Comparison of ENCODE assay signal across 10 mouse cellular contexts in the genomic region with DNA sequence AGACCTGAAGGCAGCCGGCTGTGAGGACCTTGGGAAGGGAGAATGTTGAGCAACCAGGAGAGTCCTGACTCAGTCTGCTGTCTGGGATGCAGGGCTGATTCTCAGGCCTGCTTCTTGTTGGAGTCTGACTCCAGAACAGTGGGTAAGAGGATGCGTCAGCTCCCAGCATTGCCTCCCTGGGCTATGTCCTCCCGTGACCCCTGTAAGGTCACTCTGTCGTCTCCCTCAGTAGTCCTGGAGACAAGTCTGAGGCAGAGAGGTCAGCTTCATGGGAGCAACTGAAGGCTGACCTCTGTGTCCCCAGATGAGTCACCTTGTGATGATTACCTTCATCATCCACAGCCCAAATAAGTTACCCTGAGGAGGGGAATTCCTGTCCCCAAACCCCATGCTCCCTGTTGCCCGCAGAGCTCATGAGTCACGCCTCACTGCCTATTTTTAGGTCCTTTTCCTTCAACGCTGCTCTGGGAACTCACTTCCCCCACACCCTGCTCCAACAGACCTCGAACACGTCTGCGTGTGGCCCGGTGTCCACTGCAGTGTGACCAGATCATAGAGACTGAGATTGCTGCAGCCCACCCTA.
DNase-seq lines count a peak whose midpoint lies in the region; ATAC-seq lines count a peak whose summit lies in the region.
"Had no signal": no experiment of that assay in that cellular context is flagged by ENCODE, and none has a peak within 500 bp of the region (broad histone marks: within the 10 kb centered on the region; RNA-seq: fewer than 3 reads in every experiment).

No protein-coding gene starts in this region.

- no peak overlapping the region for H3K9ac ChIP-seq in hindbrain, embryonic 16.5 days (ENCODE audit: low read depth, low read length)
- no peak overlapping the region for H3K9ac ChIP-seq in midbrain, embryonic 14.5 days (replicated peaks; ENCODE audit: low read length)

- H3K4me2 ChIP-seq in hindbrain, embryonic 16.5 days (ENCODE audit: low read length): no peak overlapping the region
- no peak overlapping the region for H3K4me2 ChIP-seq in midbrain, embryonic 14.5 days (ENCODE audit: low read length)

- peak overlapping the region; percentile 88 for H3K27ac ChIP-seq in heart, embryonic 10.5 days
- no peak overlapping the region for H3K27ac ChIP-seq in hindbrain, embryonic 16.5 days (ENCODE audit: low read depth, low read length)
- no peak overlapping the region for H3K27ac ChIP-seq in limb, embryonic 10.5 days
- no peak overlapping the region for H3K27ac ChIP-seq in midbrain, embryonic 14.5 days (replicated peaks; ENCODE audit: low read depth, low read length)
- H3K27ac ChIP-seq: hindbrain, postnatal 0 days had no signal

- no peak for ATAC-seq in hindbrain, embryonic 16.5 days
- ATAC-seq in midbrain, embryonic 14.5 days (ENCODE audit: low FRiP score, low TSS enrichment): no peak
- ATAC-seq: hindbrain, postnatal 0 days had no signal

- 26% methylated on average over 11 of the region's 11 CpGs for WGBS in heart, embryonic 10.5 days
- 55% methylated on average over 11 of the region's 11 CpGs for WGBS in hindbrain, embryonic 16.5 days
- WGBS in limb, embryonic 10.5 days: 75% methylated on average over 11 of the region's 11 CpGs
- 51% methylated on average over 11 of the region's 11 CpGs for WGBS in midbrain, embryonic 14.5 days

- peaks cover 68% of the 10 kb centered on the region for H3K4me1 ChIP-seq in heart, embryonic 10.5 days
- no peaks in the 10 kb centered on the region for H3K4me1 ChIP-seq in hindbrain, embryonic 16.5 days (ENCODE audit: control insufficient read depth, insufficient read depth, low read depth, low read length)
- H3K4me1 ChIP-seq in limb, embryonic 10.5 days: peaks cover 23% of the 10 kb centered on the region
- no peaks in the 10 kb centered on the region for H3K4me1 ChIP-seq in midbrain, embryonic 14.5 days (ENCODE audit: control insufficient read depth, insufficient read depth, low read length)

- no peaks in the 10 kb centered on the region for H3K9me3 ChIP-seq in heart, embryonic 10.5 days
- no peaks in the 10 kb centered on the region for H3K9me3 ChIP-seq in hindbrain, embryonic 16.5 days (ENCODE audit: control insufficient read depth, low read length)
- H3K9me3 ChIP-seq in limb, embryonic 10.5 days (replicated peaks): no peaks in the 10 kb centered on the region
- H3K9me3 ChIP-seq in midbrain, embryonic 14.5 days (ENCODE audit: control insufficient read depth, low read length): no peaks in the 10 kb centered on the region

- 0 out of 2 replicates have a peak, but pooled peaks cover 7% of the 10 kb centered on the region for H3K27me3 ChIP-seq in heart, embryonic 10.5 days (ENCODE audit: insufficient read depth, poor library complexity, severe bottlenecking)
- no peaks in the 10 kb centered on the region for H3K27me3 ChIP-seq in hindbrain, embryonic 16.5 days (replicated peaks; ENCODE audit: control insufficient read depth, insufficient read depth, low read length)
- no peaks in the 10 kb centered on the region for H3K27me3 ChIP-seq in limb, embryonic 10.5 days (ENCODE audit: low read depth, poor library complexity, severe bottlenecking)
- no peaks in the 10 kb centered on the region for H3K27me3 ChIP-seq in midbrain, embryonic 14.5 days (ENCODE audit: control insufficient read depth, insufficient read depth, low read length)

- peak; percentile 20 for DNase-seq in ovary, adult 18-20 months (ENCODE audit: low spot score)
- no peak for DNase-seq in ovary, postnatal 10 days (ENCODE audit: low spot score)
- peak; percentile 71 for DNase-seq in adrenal gland, adult 8-10 months
- DNase-seq in heart, embryonic 10.5 days (ENCODE audit: low spot score): no peak
- DNase-seq in skeletal muscle tissue, adult 2 months (ENCODE audit: low read depth, low spot score): peak; percentile 27
- no peak for DNase-seq in limb, embryonic 10.5 days (ENCODE audit: low spot score)
- DNase-seq in midbrain, embryonic 14.5 days: no peak
- DNase-seq: right cerebral cortex, postnatal 4 days had no signal

- H3K4me3 ChIP-seq in heart, embryonic 10.5 days: no peak overlapping the region; the same call in 1 of the 2 replicates
- no peak overlapping the region for H3K4me3 ChIP-seq in hindbrain, embryonic 16.5 days (ENCODE audit: low read length)
- no peak overlapping the region for H3K4me3 ChIP-seq in limb, embryonic 10.5 days
- no peak overlapping the region for H3K4me3 ChIP-seq in midbrain, embryonic 14.5 days (replicated peaks; ENCODE audit: low read depth, low read length)

- H3K36me3 ChIP-seq in heart, embryonic 10.5 days: no peaks in the 10 kb centered on the region
- H3K36me3 ChIP-seq in hindbrain, embryonic 16.5 days (ENCODE audit: control insufficient read depth, insufficient read depth, low read length): no peaks in the 10 kb centered on the region
- H3K36me3 ChIP-seq in limb, embryonic 10.5 days: no peaks in the 10 kb centered on the region
- H3K36me3 ChIP-seq in midbrain, embryonic 14.5 days (ENCODE audit: control insufficient read depth, insufficient read depth, low read length): no peaks in the 10 kb centered on the region

Comparison
In these comparisons a context has a peak if more than half of its experiments do, and no peak if none do; other contexts are left out.
1. DNase-seq: peak in ovary, adult 18-20 months (single experiment), adrenal gland, adult 8-10 months (single experiment) and skeletal muscle tissue, adult 2 months (single experiment); none in ovary, postnatal 10 days (single experiment), heart, embryonic 10.5 days (single experiment), limb, embryonic 10.5 days (single experiment) and midbrain, embryonic 14.5 days (single experiment).